Mouse (Mus musculus) G1E (cell line): ENCODE data around the gene Gm47841. TPM values are rescaled to one million over a fixed set of nuclear protein-coding genes. Genes with fewer than 3 reads are reported as not detected.

Source experiments
- ATAC-seq: 2 replicates; pipeline ENCODE4 v1.8.0; 2016; ENCODE audit warnings: mild to moderate bottlenecking; ENCODE audit not compliant: insufficient number of reproducible peaks, poor library complexity, low FRiP score, severe bottlenecking; ENCODE audit errors: extremely low read depth
- DNase-seq: peaks from one replicate; pipeline ENCODE4 v3.0.0; 2012; ENCODE audit warnings: low spot score
- H3K27me3 ChIP-seq: 2 replicates; pipeline ENCODE4 v1.6.1; 2012; ENCODE audit warnings: mild to moderate bottlenecking, low read length, inconsistent platforms; ENCODE audit not compliant: insufficient read depth
- H3K36me3 ChIP-seq: replicated peaks from 2 replicates; pipeline ENCODE3; 2012; ENCODE audit warnings: mild to moderate bottlenecking, inconsistent platforms
- H3K4me1 ChIP-seq: 2 replicates; pipeline ENCODE4 v1.6.1; 2012; ENCODE audit warnings: low read depth, low read length, inconsistent platforms, mixed read lengths; ENCODE audit not compliant: insufficient read depth
- H3K4me3 ChIP-seq: 2 replicates; pipeline ENCODE4 v1.5.1; 2012; ENCODE audit warnings: low read depth, mild to moderate bottlenecking, inconsistent platforms, low read length, moderate library complexity, mixed read lengths
- H3K9me3 ChIP-seq: replicated peaks from 2 replicates; pipeline ENCODE4 v1.6.1; 2012; ENCODE audit warnings: inconsistent platforms
- CTCF ChIP-seq: IDR thresholded peaks from 2 replicates; pipeline ENCODE4 v1.5.1; 2012; ENCODE audit warnings: low read depth, low read length, inconsistent platforms, mixed read lengths
- GATA1 ChIP-seq: IDR thresholded peaks from 2 replicates; pipeline ENCODE4 v1.6.1; 2012; ENCODE audit warnings: borderline replicate concordance, low read length, inconsistent platforms, mixed read lengths
- GATA2 ChIP-seq: IDR thresholded peaks from 2 replicates; pipeline ENCODE4 v1.6.1; 2012; ENCODE audit warnings: low read depth, low read length, inconsistent platforms, borderline replicate concordance
- POLR2AphosphoS5 ChIP-seq: IDR thresholded peaks from 2 replicates; pipeline ENCODE4 v1.6.1; 2012; ENCODE audit warnings: low read depth, low read length, inconsistent platforms; ENCODE audit not compliant: insufficient replicate concordance
- TAL1 ChIP-seq: conservative IDR thresholded peaks from 2 replicates; pipeline ENCODE4 v1.6.1; 2012; ENCODE audit warnings: low read depth, low read length, inconsistent platforms, mixed read lengths
- polyA plus RNA-seq: library from polyadenylated mRNA; stranded (reverse); fragments of >175 nt; gene quantifications from 2 replicates; pipeline ENCODE4 v1.2.3, GENCODE M21; 2012
- total RNA-seq, 2 experiments: library from RNA; stranded (forward) in 1 of 2; stranded (reverse) in 1 of 2; fragments of 200-1000 nt in 1 of 2; fragments of >200 nt in 1 of 2; fragmentation: Nextera tagmentation in 1 of 2; gene quantifications; 2 replicates each; pipeline ENCODE4 v1.2.3; 2014 to 2017

Gene Gm47841
- total and polyA plus RNA-seq, 3 experiments, result not detected

DNA sequence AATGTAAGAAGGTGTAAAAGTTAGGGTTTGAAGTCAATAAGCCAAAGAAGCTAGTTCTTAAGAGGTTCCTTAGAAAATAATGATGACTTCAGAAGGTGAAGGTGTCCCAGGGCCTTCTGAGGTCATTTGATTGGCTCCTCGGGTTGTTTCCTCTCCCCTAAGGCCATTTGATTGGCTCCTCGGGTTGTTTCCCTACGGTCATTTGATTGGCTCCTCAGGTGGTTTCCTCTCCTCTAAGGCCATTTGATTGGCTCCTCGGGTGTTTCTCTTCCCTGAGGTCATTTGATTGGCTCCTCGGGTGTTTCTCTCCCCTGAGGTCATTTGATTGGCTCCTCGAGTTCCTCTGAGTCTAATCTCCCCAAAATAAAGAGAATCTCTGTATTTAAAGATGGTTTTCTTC is 35.8 kb downstream of the Gm47841 start:
- DNase-seq (no peak), ATAC-seq (no peak)
- H3K27me3 ChIP-seq, result no peaks in the 10 kb centered on the region
- H3K36me3 ChIP-seq, result no peaks in the 10 kb centered on the region
- H3K4me3 ChIP-seq, result no peak overlapping the region
- TF ChIP-seq TAL1 (no peak), POLR2AphosphoS5 (no peak), GATA2 (no peak), GATA1 (no peak), CTCF (no peak)
- peaks cover 73% of the 10 kb centered on the region for H3K9me3 ChIP-seq
- H3K4me1 ChIP-seq, result no peaks in the 10 kb centered on the region

DNA sequence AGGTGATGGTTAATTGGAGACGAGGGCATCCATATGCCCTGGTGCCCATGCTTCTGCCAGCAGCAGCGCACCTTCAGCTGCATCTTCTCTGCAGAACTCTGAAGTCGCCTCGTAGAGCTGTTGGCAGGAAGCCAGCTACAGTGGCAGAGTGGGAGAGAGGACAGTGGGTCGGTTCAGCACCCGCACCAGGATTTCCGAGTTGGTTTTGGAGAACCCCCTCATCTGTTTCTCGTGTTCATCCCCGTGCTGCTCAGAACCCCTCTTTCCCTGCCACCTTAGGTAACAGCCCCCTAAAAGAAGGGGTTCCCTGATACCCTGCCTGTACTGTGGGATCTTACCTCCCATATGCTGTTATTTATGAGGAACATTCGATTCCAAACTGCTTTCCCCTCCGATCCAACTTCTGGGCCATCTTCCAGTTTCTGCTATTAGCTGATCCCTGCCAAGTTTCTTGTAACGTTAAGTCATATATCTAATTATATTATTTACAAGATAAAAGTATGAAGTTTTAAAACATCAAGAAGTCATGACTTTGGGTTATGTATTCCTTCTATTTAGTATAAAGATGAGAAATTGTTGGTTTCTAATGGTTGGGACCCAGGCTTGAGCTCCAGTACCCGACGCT is 38.7 kb downstream of the Gm47841 start:
- H3K36me3 ChIP-seq, result no peaks in the 10 kb centered on the region
- DNase-seq (no peak), ATAC-seq (no peak)
- H3K9me3 ChIP-seq, result peaks cover 69% of the 10 kb centered on the region
- H3K4me1 ChIP-seq, result no peaks in the 10 kb centered on the region
- H3K4me3 ChIP-seq, result no peak overlapping the region
- H3K27me3 ChIP-seq, result no peaks in the 10 kb centered on the region
- no peak for TF ChIP-seq POLR2AphosphoS5
- no peak for TF ChIP-seq CTCF
- TF ChIP-seq TAL1, result no peak
- TF ChIP-seq GATA2, result no peak
- no peak for TF ChIP-seq GATA1

DNA sequence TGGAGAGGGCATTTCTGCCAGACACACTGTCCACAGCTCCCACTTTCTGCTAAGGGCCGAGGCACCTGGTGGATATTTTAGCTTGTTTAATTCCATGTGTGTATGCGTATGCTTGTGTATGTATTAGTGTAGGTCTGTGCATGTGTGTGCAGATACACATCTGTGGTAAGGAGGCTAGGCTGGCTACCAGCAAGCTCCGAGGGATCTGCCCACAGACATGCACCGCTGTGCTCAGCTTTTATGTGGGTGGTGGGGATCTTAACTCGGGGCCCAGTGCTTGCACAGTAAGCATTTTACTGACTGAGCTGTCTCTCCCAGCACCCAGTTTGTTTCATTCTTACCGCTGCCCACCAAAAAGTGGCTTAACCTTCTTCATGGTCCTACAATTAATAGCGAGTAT is 40.0 kb downstream of the Gm47841 start:
- no peak for DNase-seq
- H3K4me3 ChIP-seq, result no peak overlapping the region
- no peaks in the 10 kb centered on the region for H3K36me3 ChIP-seq
- H3K9me3 ChIP-seq, result peaks cover 72% of the 10 kb centered on the region
- TF ChIP-seq GATA2 (no peak), CTCF (no peak), TAL1 (no peak), POLR2AphosphoS5 (no peak)
- no peaks in the 10 kb centered on the region for H3K27me3 ChIP-seq
- ATAC-seq, result no peak
- no peaks in the 10 kb centered on the region for H3K4me1 ChIP-seq

DNA sequence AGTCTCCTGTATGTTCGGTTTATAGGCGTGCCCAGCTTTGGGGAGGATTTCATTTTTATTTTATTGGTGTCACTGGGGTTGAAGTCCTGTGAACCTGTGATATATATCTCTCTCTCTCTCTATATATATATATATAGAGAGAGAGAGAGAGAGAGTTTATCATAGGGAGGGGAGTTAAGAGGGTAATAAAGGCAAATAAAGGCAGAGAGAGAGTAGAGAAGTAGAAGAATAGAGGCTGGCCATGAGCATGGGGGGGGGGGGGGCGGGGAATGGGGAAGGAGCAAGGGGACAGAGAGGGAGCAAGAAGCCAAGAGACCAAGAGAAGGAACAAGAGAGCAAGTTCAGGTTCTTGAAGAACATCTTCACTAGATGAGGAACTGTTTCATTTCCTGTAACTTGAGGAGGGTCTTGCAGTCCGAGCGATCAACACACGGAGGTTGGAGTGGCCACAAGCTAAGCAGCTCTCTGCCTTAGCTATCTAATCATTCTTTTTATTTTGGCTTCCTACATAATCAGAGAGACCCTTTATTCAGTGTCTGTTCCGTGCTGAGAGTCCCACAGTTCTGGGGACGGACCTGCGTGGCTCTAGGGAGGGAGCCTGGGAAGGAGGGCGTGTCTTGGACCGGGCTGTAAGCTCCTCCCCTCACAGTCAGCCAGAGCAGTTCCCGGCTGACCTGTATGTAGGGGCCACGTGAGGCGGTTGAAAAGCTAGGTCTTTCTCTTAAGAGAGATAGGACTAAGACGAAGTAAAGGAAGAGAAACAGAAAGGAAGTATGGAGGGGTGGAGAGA is 40.8 kb downstream of the Gm47841 start:
- H3K4me1 ChIP-seq, result no peaks in the 10 kb centered on the region
- no peaks in the 10 kb centered on the region for H3K36me3 ChIP-seq
- ATAC-seq, result no peak
- TF ChIP-seq GATA2, result no peak
- no peak for TF ChIP-seq TAL1
- no peak for TF ChIP-seq GATA1
- no peak for TF ChIP-seq POLR2AphosphoS5
- no peak for TF ChIP-seq CTCF
- H3K4me3 ChIP-seq, result no peak overlapping the region
- peaks cover 75% of the 10 kb centered on the region for H3K9me3 ChIP-seq
- H3K27me3 ChIP-seq, result no peaks in the 10 kb centered on the region
- DNase-seq, result no peak

DNA sequence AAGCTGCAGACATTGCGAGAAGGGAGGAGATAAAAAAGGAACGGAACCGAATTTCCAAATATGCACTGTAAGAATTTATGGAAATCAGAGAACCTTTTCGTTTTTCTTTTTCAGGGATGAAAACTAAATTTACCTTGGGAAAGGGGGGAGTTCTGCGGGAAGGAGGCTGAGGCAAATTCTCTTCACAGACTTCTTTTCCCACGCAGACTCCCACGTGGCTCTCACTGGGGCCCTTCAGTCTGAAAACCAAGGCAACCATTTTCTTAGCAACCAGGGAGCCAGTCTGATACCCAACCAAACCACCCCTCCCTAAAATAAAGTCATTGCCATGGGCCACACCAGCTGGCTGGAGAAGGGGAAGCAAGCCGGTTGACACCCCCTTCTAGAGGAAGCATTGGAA is 41.5 kb downstream of the Gm47841 start:
- no peak for DNase-seq
- ATAC-seq, result no peak
- no peaks in the 10 kb centered on the region for H3K27me3 ChIP-seq
- H3K36me3 ChIP-seq, result no peaks in the 10 kb centered on the region
- H3K4me3 ChIP-seq, result no peak overlapping the region
- no peaks in the 10 kb centered on the region for H3K4me1 ChIP-seq
- peaks cover 79% of the 10 kb centered on the region for H3K9me3 ChIP-seq
- TF ChIP-seq GATA2 (no peak), CTCF (no peak), POLR2AphosphoS5 (no peak), TAL1 (no peak), GATA1 (no peak)

DNA sequence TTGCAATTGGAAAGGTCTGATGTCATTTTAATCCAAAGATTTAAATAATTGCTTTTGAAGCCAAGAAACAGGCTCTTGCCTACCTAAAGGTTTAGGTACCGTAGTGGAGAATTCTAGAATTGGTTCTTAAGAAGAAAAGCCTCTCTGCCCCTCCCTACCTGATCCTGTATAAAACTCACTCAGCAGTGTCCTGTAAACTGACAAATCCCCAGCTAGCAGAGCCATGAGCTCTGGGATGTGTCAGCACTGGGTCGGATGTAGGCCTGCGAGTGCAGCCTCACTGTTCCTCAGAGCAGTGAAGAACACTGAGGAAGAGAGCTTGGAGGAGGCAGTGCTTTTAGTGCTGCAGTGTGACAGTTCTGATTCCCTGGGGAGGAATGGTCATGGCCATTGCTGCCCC is 42.7 kb downstream of the Gm47841 start:
- H3K9me3 ChIP-seq, result peaks cover 76% of the 10 kb centered on the region
- no peaks in the 10 kb centered on the region for H3K36me3 ChIP-seq
- DNase-seq (no peak), ATAC-seq (no peak)
- no peaks in the 10 kb centered on the region for H3K27me3 ChIP-seq
- H3K4me3 ChIP-seq, result no peak overlapping the region
- H3K4me1 ChIP-seq, result no peaks in the 10 kb centered on the region
- no peak for TF ChIP-seq GATA1
- no peak for TF ChIP-seq GATA2
- TF ChIP-seq CTCF, result no peak
- no peak for TF ChIP-seq POLR2AphosphoS5
- TF ChIP-seq TAL1, result no peak

DNA sequence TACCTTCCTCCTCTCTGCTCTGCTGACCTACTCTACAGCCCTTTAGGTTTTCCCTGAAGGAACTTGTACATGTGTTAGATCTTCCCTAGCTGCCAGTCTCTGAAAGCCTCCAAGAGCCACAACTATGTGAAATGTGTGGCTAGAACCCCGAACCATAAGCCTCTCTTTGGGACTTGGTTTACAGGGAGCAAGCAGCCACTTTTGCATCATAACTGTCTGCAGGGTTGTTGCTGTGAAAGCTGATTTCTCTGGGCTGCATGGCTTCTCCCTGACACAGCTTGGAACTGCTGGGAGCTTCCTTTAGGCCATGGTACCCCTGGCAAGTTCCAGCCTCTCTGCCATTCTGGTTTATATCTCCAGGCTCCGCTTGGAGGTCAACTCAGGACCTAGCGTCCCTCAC is 44.7 kb downstream of the Gm47841 start:
- Histone ChIP-seq H3K4me3 (no peak overlapping the region), H3K27me3 (no peaks in the 10 kb centered on the region), H3K36me3 (no peaks in the 10 kb centered on the region), H3K9me3 (peaks cover 65% of the 10 kb centered on the region), H3K4me1 (no peaks in the 10 kb centered on the region)
- DNase-seq (no peak), ATAC-seq (no peak)
- no peak for TF ChIP-seq TAL1
- no peak for TF ChIP-seq GATA1
- no peak for TF ChIP-seq CTCF
- no peak for TF ChIP-seq POLR2AphosphoS5
- no peak for TF ChIP-seq GATA2
